Mouse (Mus musculus) kidney, postnatal 0 days (tissue): ENCODE measurements around the gene Ccdc88c. TPM values are rescaled to one million over a fixed set of nuclear protein-coding genes. Genes with fewer than 3 reads are reported as not detected.

Experiments
- ATAC-seq: fragments of 200-750 bp; cut with Nextera tagmentation; replicated peaks from 2 replicates; pipeline ENCODE4 v1.8.0; 2017; ENCODE audit warnings: low read depth, moderate number of reproducible peaks, moderate TSS enrichment, moderate library complexity; ENCODE audit not compliant: low FRiP score
- DNase-seq: peaks from one replicate; pipeline ENCODE4 v3.0.0-alpha.2; 2016; ENCODE audit warnings: low spot score
- H3K27ac ChIP-seq: fragments of 300-500 bp; sonication (generic); 2 replicates; pipeline ENCODE4 v1.5.1; 2014; ENCODE audit warnings: mild to moderate bottlenecking
- H3K27me3 ChIP-seq: fragments of 300-500 bp; sonication (generic); 2 replicates; pipeline ENCODE4 v1.6.1; 2014; ENCODE audit warnings: low read length, mixed read lengths; ENCODE audit not compliant: insufficient read depth
- H3K36me3 ChIP-seq: fragments of 300-500 bp; sonication (generic); 2 replicates; pipeline ENCODE4 v1.6.1; 2014; ENCODE audit warnings: low read length, mixed read lengths; ENCODE audit not compliant: insufficient read depth
- H3K4me1 ChIP-seq: fragments of 300-500 bp; sonication (generic); replicated peaks from 2 replicates; pipeline ENCODE4 v1.6.1; 2014; ENCODE audit warnings: antibody characterized with exemption, low read length, mixed read lengths; ENCODE audit not compliant: insufficient read depth
- H3K4me2 ChIP-seq: fragments of 300-500 bp; sonication (generic); 2 replicates; pipeline ENCODE4 v1.6.1; 2014; ENCODE audit warnings: mild to moderate bottlenecking, low read length, moderate library complexity, mixed read lengths
- H3K4me3 ChIP-seq: fragments of 300-500 bp; sonication (generic); replicated peaks from 2 replicates; pipeline ENCODE4 v1.5.1; 2014; ENCODE audit warnings: low read depth, low read length
- H3K9ac ChIP-seq: fragments of 300-500 bp; sonication (generic); 2 replicates; pipeline ENCODE4 v1.6.1; 2014; ENCODE audit warnings: low read depth, low read length
- H3K9me3 ChIP-seq: fragments of 300-500 bp; sonication (generic); replicated peaks from 2 replicates; pipeline ENCODE4 v1.6.1; 2016; ENCODE audit warnings: low read length, inconsistent platforms, mixed read lengths
- CTCF ChIP-seq: IDR thresholded peaks from 2 replicates; pipeline ENCODE4 v1.5.1; 2016; ENCODE audit warnings: antibody characterized with exemption, low read depth, mild to moderate bottlenecking, moderate library complexity
- WGBS: fragments of 180-500 bp; shearing (Covaris S2); extraction: QIAGEN DNeasy Blood & Tissue Kit; methylation state at CpG from one replicate; pipeline ENCODE4 v1.1.7; 2014; 5-methylcytosine and 5-hydroxymethylcytosine counted together
- polyA plus RNA-seq: library from polyadenylated mRNA; unstranded; fragments of >200 nt; fragmentation: Nextera tagmentation; extraction: Ambion mirVana; gene quantifications from 2 replicates; pipeline ENCODE4 v1.2.1, GENCODE M21; 2015

Gene Ccdc88c
- polyA plus RNA-seq, 1 experiment from 2014 or later, result 7.8 TPM

- ATAC-seq, result no peak
- 85% methylated on average over 7 of the region's 7 CpGs for WGBS
Observed at GRCm38 (mm10) chr12:101019443-101019842, 9.4 kb downstream of the Ccdc88c start.

GRCm38 (mm10) chr12:101019031-101019430 lies 9.8 kb downstream of the Ccdc88c start:
- H3K4me1 ChIP-seq, result peaks cover 32% of the 10 kb centered on the region
- H3K4me2 ChIP-seq, result no peak overlapping the region
- H3K27me3 ChIP-seq, result no peaks in the 10 kb centered on the region
- H3K27ac ChIP-seq, result no peak overlapping the region
- 72% methylated on average over 5 of the region's 5 CpGs for WGBS
- TF ChIP-seq CTCF, result no peak
- H3K9ac ChIP-seq, result no peak overlapping the region
- peaks cover 4% of the 10 kb centered on the region; the same call in 1 of the 2 replicates for H3K36me3 ChIP-seq
- no peak overlapping the region for H3K4me3 ChIP-seq
- DNase-seq (no peak), ATAC-seq (no peak)
- H3K9me3 ChIP-seq, result no peaks in the 10 kb centered on the region

More at GRCm38 (mm10) chr12:101019443-101019842, 9.4 kb downstream of the Ccdc88c start:
- Histone ChIP-seq H3K27me3 (no peaks in the 10 kb centered on the region), H3K4me3 (no peak overlapping the region), H3K4me2 (no peak overlapping the region), H3K9ac (no peak overlapping the region), H3K4me1 (peaks cover 28% of the 10 kb centered on the region), H3K27ac (no peak overlapping the region), H3K36me3 (peaks cover 4% of the 10 kb centered on the region; the same call in 1 of the 2 replicates), H3K9me3 (no peaks in the 10 kb centered on the region)
- no peak for TF ChIP-seq CTCF
- DNase-seq, result no peak

GRCm38 (mm10) chr12:101017971-101018371 lies 10.9 kb downstream of the Ccdc88c start:
- Histone ChIP-seq H3K4me3 (no peak overlapping the region), H3K9ac (no peak overlapping the region), H3K9me3 (no peaks in the 10 kb centered on the region), H3K27ac (peak overlapping the region; percentile 47), H3K27me3 (no peaks in the 10 kb centered on the region), H3K36me3 (peaks cover 4% of the 10 kb centered on the region; the same call in 1 of the 2 replicates), H3K4me1 (peaks cover 42% of the 10 kb centered on the region), H3K4me2 (peak overlapping the region; percentile 32; the same call in 1 of the 2 replicates)
- peak; percentile 45 for DNase-seq
- WGBS, result 14% methylated on average over 6 of the region's 6 CpGs
- no peak for ATAC-seq
- peak; percentile 38 for TF ChIP-seq CTCF

GRCm38 (mm10) chr12:101016412-101016928 lies 12.4 kb downstream of the Ccdc88c start:
- peaks cover 55% of the 10 kb centered on the region for H3K4me1 ChIP-seq
- H3K27ac ChIP-seq, result peak overlapping the region; percentile 70
- no peaks in the 10 kb centered on the region for H3K9me3 ChIP-seq
- no peak overlapping the region for H3K4me2 ChIP-seq
- 49% methylated on average over 5 of the region's 5 CpGs for WGBS
- no peak for DNase-seq
- no peaks in the 10 kb centered on the region; the same call in 1 of the 2 replicates for H3K36me3 ChIP-seq
- H3K4me3 ChIP-seq, result no peak overlapping the region
- H3K9ac ChIP-seq, result no peak overlapping the region
- no peak for TF ChIP-seq CTCF
- no peak for ATAC-seq
- H3K27me3 ChIP-seq, result no peaks in the 10 kb centered on the region

- Histone ChIP-seq H3K9me3 (no peaks in the 10 kb centered on the region), H3K4me2 (no peak overlapping the region)
- 35% methylated on average over 4 of the region's 4 CpGs for WGBS
Observed at GRCm38 (mm10) chr12:101015926-101016325, 12.9 kb downstream of the Ccdc88c start.

GRCm38 (mm10) chr12:101015165-101015560 lies 13.7 kb downstream of the Ccdc88c start:
- H3K27ac ChIP-seq, result 0 out of 2 replicates have a peak overlapping the region, but pooled peaks have one; percentile 48
- peaks cover 62% of the 10 kb centered on the region for H3K4me1 ChIP-seq

More at GRCm38 (mm10) chr12:101015926-101016325, 12.9 kb downstream of the Ccdc88c start:
- H3K27ac ChIP-seq, result peak overlapping the region; percentile 70
- H3K36me3 ChIP-seq, result no peaks in the 10 kb centered on the region; the same call in 1 of the 2 replicates
- peak; percentile 43; the same call in 1 of the 2 replicates for ATAC-seq
- H3K9ac ChIP-seq, result no peak overlapping the region
- H3K27me3 ChIP-seq, result no peaks in the 10 kb centered on the region
- no peak overlapping the region for H3K4me3 ChIP-seq
- DNase-seq, result peak; percentile 65
- TF ChIP-seq CTCF, result no peak
- peaks cover 55% of the 10 kb centered on the region for H3K4me1 ChIP-seq

More at GRCm38 (mm10) chr12:101015165-101015560, 13.7 kb downstream of the Ccdc88c start:
- ATAC-seq, result no peak
- Histone ChIP-seq H3K4me3 (no peak overlapping the region), H3K36me3 (no peaks in the 10 kb centered on the region), H3K9ac (no peak overlapping the region), H3K4me2 (no peak overlapping the region), H3K27me3 (no peaks in the 10 kb centered on the region), H3K9me3 (no peaks in the 10 kb centered on the region)
- no peak for TF ChIP-seq CTCF
- DNase-seq, result no peak
- WGBS, result 73% methylated on average over 11 of the region's 11 CpGs
